Mouse (Mus musculus): ENCODE measurements around the gene Rhov.

- TF ChIP-seq CTCF (IDR thresholded peaks at IDR 0.05; ENCODE audit: control insufficient read depth, insufficient read depth, low read length) (no peak), POLR2A (IDR thresholded peaks at IDR 0.05; ENCODE audit: borderline replicate concordance, control insufficient read depth, low read depth, low read length) (no peak)
Observed at GRCm38 (mm10) chr2:119318043-119318710, 47.1 kb upstream of the Rhov start.
